Mouse (Mus musculus): ENCODE results near the gene Hcls1. TPM values are rescaled to one million over a fixed set of nuclear protein-coding genes. Genes with fewer than 3 reads are reported as not detected.

The Hcls1 gene
- polyA plus RNA-seq, 1 experiment, result 0.62 TPM

- H3K4me1 ChIP-seq (ENCODE audit: control insufficient read depth), result no peaks in the 10 kb centered on the region
- no peak overlapping the region for H3K4me3 ChIP-seq (replicated peaks)
- H3K27me3 ChIP-seq (ENCODE audit: control insufficient read depth), result no peaks in the 10 kb centered on the region
- H3K36me3 ChIP-seq (ENCODE audit: control insufficient read depth), result peaks cover 76% of the 10 kb centered on the region
- TF ChIP-seq TAL1 (IDR thresholded peaks at IDR 0.05; ENCODE audit: low read length) (no peak), GATA1 (IDR thresholded peaks at IDR 0.05; ENCODE audit: low read length) (no peak)
- no peaks in the 10 kb centered on the region for H3K9me3 ChIP-seq (ENCODE audit: control insufficient read depth, low read length)
Observed at GRCm38 (mm10) chr16:36912311-36912710, 22.5 kb upstream of the Hcls1 start.

DNA sequence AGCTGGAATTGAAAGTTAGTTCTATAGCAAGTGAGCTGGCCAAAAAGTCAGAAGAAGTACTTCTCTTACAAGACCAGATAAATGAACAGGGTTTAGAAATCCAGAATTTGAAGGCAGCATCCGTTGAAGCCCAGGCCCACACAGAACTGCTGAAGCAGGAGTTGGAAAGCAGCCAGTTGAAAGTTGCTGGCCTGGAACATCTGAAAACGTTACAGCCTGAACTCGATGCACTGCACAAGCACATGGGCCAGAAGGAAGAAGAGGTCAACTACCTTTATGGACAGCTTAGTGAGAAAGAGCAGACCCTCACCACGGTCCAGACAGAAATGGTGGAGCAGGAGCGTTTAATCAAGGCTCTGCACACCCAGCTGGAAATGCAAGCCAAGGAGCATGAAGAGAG is 20.6 kb upstream of the Hcls1 start:
- Histone ChIP-seq H3K9me3 (ENCODE audit: control insufficient read depth, low read length) (no peaks in the 10 kb centered on the region), H3K36me3 (ENCODE audit: control insufficient read depth) (peaks cover 77% of the 10 kb centered on the region), H3K4me1 (ENCODE audit: control insufficient read depth) (no peaks in the 10 kb centered on the region), H3K27me3 (ENCODE audit: control insufficient read depth) (no peaks in the 10 kb centered on the region), H3K4me3 (replicated peaks) (no peak overlapping the region)
- TF ChIP-seq GATA1 (IDR thresholded peaks at IDR 0.05; ENCODE audit: low read length) (no peak), TAL1 (IDR thresholded peaks at IDR 0.05; ENCODE audit: low read length) (no peak)

DNA sequence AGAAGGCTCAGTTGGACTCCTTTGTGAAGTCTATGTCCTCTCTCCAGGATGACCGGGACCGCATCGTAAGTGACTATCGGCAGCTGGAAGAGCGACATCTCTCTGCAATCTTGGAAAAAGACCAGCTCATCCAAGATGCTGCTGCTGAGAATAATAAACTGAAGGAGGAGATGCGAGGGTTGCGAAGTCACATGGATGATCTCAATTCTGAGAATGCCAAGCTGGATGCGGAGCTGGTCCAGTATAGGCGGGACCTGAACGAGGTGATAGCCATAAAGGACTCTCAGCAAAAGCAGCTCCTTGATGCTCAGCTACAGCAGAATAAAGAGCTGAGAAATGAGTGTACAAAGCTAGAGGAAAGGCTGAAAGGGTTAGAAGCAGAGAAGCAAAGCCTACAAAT is 16.3 kb upstream of the Hcls1 start:
- H3K4me3 ChIP-seq (replicated peaks), result no peak overlapping the region
- no peak for TF ChIP-seq TAL1 (IDR thresholded peaks at IDR 0.05; ENCODE audit: low read length)
- TF ChIP-seq GATA1 (IDR thresholded peaks at IDR 0.05; ENCODE audit: low read length), result no peak
- no peaks in the 10 kb centered on the region for H3K9me3 ChIP-seq (ENCODE audit: control insufficient read depth, low read length)
- H3K27me3 ChIP-seq (ENCODE audit: control insufficient read depth), result no peaks in the 10 kb centered on the region
- H3K36me3 ChIP-seq (ENCODE audit: control insufficient read depth), result peaks cover 81% of the 10 kb centered on the region
- H3K4me1 ChIP-seq (ENCODE audit: control insufficient read depth), result peaks cover 2% of the 10 kb centered on the region; the same call in 1 of the 2 replicates

GRCm38 (mm10) chr16:36920410-36920809 is 14.4 kb upstream of the Hcls1 start:
- H3K9me3 ChIP-seq (ENCODE audit: control insufficient read depth, low read length), result no peaks in the 10 kb centered on the region
- peaks cover 75% of the 10 kb centered on the region for H3K36me3 ChIP-seq (ENCODE audit: control insufficient read depth)
- TF ChIP-seq TAL1 (IDR thresholded peaks at IDR 0.05; ENCODE audit: low read length), result no peak
- no peak for TF ChIP-seq GATA1 (IDR thresholded peaks at IDR 0.05; ENCODE audit: low read length)
- H3K4me1 ChIP-seq (ENCODE audit: control insufficient read depth), result peaks cover 3% of the 10 kb centered on the region; the same call in 1 of the 2 replicates
- no peaks in the 10 kb centered on the region for H3K27me3 ChIP-seq (ENCODE audit: control insufficient read depth)
- no peak overlapping the region for H3K4me3 ChIP-seq (replicated peaks)

GRCm38 (mm10) chr16:36921067-36921613 is 13.6 kb upstream of the Hcls1 start:
- no peaks in the 10 kb centered on the region for H3K27me3 ChIP-seq (ENCODE audit: control insufficient read depth)
- H3K4me1 ChIP-seq (ENCODE audit: control insufficient read depth), result peaks cover 5% of the 10 kb centered on the region; the same call in 1 of the 2 replicates
- no peaks in the 10 kb centered on the region for H3K9me3 ChIP-seq (ENCODE audit: control insufficient read depth, low read length)
- TF ChIP-seq GATA1 (IDR thresholded peaks at IDR 0.05; ENCODE audit: low read length) (no peak), TAL1 (IDR thresholded peaks at IDR 0.05; ENCODE audit: low read length) (no peak)
- no peak overlapping the region for H3K4me3 ChIP-seq (replicated peaks)
- peaks cover 79% of the 10 kb centered on the region for H3K36me3 ChIP-seq (ENCODE audit: control insufficient read depth)

DNA sequence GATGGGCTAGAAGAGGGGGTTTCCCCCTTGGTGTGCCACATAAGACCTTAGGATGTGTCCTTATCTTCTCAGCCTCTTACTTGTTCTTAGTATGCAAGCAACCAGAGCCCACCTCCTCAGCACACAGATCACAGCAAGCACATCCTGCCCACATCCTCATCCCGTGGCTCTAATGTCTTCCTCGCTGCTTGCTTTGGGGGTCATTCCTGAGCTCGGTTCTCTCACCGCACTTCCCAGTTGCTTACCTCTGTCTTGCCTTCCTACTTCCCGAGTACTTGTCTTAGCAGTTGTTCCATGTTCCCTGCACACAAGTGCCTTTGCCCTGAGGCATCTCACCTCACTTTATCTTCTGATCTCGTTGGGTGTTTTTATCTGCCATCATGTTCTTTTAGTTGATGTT is 12.8 kb upstream of the Hcls1 start:
- no peaks in the 10 kb centered on the region for H3K27me3 ChIP-seq (ENCODE audit: control insufficient read depth)
- no peak for TF ChIP-seq TAL1 (IDR thresholded peaks at IDR 0.05; ENCODE audit: low read length)
- TF ChIP-seq GATA1 (IDR thresholded peaks at IDR 0.05; ENCODE audit: low read length), result no peak
- H3K4me1 ChIP-seq (ENCODE audit: control insufficient read depth), result peaks cover 5% of the 10 kb centered on the region; the same call in 1 of the 2 replicates
- H3K4me3 ChIP-seq (replicated peaks), result no peak overlapping the region
- peaks cover 79% of the 10 kb centered on the region for H3K36me3 ChIP-seq (ENCODE audit: control insufficient read depth)
- no peaks in the 10 kb centered on the region for H3K9me3 ChIP-seq (ENCODE audit: control insufficient read depth, low read length)

- Histone ChIP-seq H3K9me3 (ENCODE audit: control insufficient read depth, low read length) (no peaks in the 10 kb centered on the region), H3K27me3 (ENCODE audit: control insufficient read depth) (no peaks in the 10 kb centered on the region), H3K4me1 (ENCODE audit: control insufficient read depth) (peaks cover 8% of the 10 kb centered on the region), H3K36me3 (ENCODE audit: control insufficient read depth) (peaks cover 83% of the 10 kb centered on the region), H3K4me3 (replicated peaks) (no peak overlapping the region)
- TF ChIP-seq GATA1 (IDR thresholded peaks at IDR 0.05; ENCODE audit: low read length), result no peak
- TF ChIP-seq TAL1 (IDR thresholded peaks at IDR 0.05; ENCODE audit: low read length), result no peak
Observed at GRCm38 (mm10) chr16:36924312-36924711, 10.5 kb upstream of the Hcls1 start.

- TF ChIP-seq TAL1 (IDR thresholded peaks at IDR 0.05; ENCODE audit: low read length) (no peak), GATA1 (IDR thresholded peaks at IDR 0.05; ENCODE audit: low read length) (no peak)
- Histone ChIP-seq H3K27me3 (ENCODE audit: control insufficient read depth) (no peaks in the 10 kb centered on the region), H3K9me3 (ENCODE audit: control insufficient read depth, low read length) (no peaks in the 10 kb centered on the region), H3K36me3 (ENCODE audit: control insufficient read depth) (peaks cover 85% of the 10 kb centered on the region), H3K4me1 (ENCODE audit: control insufficient read depth) (peaks cover 8% of the 10 kb centered on the region), H3K4me3 (replicated peaks) (no peak overlapping the region)
Observed at GRCm38 (mm10) chr16:36925351-36925750, 9.4 kb upstream of the Hcls1 start.

DNA sequence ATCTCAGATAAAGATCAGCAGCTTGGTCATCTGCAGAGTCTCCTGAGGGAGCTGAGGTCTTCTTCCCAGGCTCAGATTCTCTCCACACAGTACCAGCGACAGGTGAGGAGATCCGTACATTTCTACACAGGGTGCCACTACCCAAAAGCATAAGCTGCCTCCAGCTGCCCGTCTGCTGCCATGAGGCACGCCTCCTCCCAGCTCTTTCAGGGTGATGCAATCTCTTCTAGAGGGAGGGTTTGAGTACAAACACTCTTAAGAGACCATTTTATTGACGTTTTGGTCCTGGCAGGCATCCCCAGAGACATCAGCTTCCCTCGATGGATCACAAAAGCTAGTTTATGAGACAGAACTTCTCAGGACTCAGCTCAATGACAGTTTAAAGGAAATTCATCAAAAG is 9.0 kb upstream of the Hcls1 start:
- Histone ChIP-seq H3K36me3 (ENCODE audit: control insufficient read depth) (peaks cover 85% of the 10 kb centered on the region), H3K4me3 (replicated peaks) (no peak overlapping the region), H3K27me3 (ENCODE audit: control insufficient read depth) (no peaks in the 10 kb centered on the region), H3K4me1 (ENCODE audit: control insufficient read depth) (peaks cover 9% of the 10 kb centered on the region), H3K9me3 (ENCODE audit: control insufficient read depth, low read length) (no peaks in the 10 kb centered on the region)
- TF ChIP-seq GATA1 (IDR thresholded peaks at IDR 0.05; ENCODE audit: low read length) (no peak), TAL1 (IDR thresholded peaks at IDR 0.05; ENCODE audit: low read length) (no peak)

All from erythroblast, embryonic 14.5 days (primary cell).